Mouse (Mus musculus) forebrain, embryonic 16.5 days (tissue): ENCODE data around the gene Plekhb2. TPM values are rescaled to one million over a fixed set of nuclear protein-coding genes. Genes with fewer than 3 reads are reported as not detected.

Experiments used
- ATAC-seq: fragments of 200-750 bp; cut with Nextera tagmentation; 2 replicates; pipeline ENCODE4 v1.8.0; 2017; ENCODE audit warnings: mild to moderate bottlenecking, moderate library complexity
- H3K27ac ChIP-seq: fragments of 300-500 bp; sonication (generic); 2 replicates; pipeline ENCODE4 v1.5.1; 2014; ENCODE audit warnings: low read length, control low read depth
- H3K27me3 ChIP-seq: fragments of 300-500 bp; sonication (generic); replicated peaks from 2 replicates; pipeline ENCODE4 v1.6.1; 2014; ENCODE audit warnings: low read length; ENCODE audit not compliant: control insufficient read depth, insufficient read depth
- H3K36me3 ChIP-seq: fragments of 300-500 bp; sonication (generic); 2 replicates; pipeline ENCODE4 v1.6.1; 2014; ENCODE audit not compliant: control insufficient read depth, insufficient read depth
- H3K4me1 ChIP-seq: fragments of 300-500 bp; sonication (generic); replicated peaks from 2 replicates; pipeline ENCODE4 v1.6.1; 2014; ENCODE audit warnings: low read length; ENCODE audit not compliant: control insufficient read depth, insufficient read depth
- H3K4me2 ChIP-seq: fragments of 300-500 bp; sonication (generic); 2 replicates; pipeline ENCODE4 v1.6.1; 2014; ENCODE audit warnings: mild to moderate bottlenecking, low read length, control low read depth
- H3K4me3 ChIP-seq: fragments of 300-500 bp; sonication (generic); replicated peaks from 2 replicates; pipeline ENCODE4 v1.5.1; 2014; ENCODE audit warnings: mild to moderate bottlenecking, low read length, control low read depth
- H3K9ac ChIP-seq: fragments of 300-500 bp; sonication (generic); replicated peaks from 2 replicates; pipeline ENCODE4 v1.6.1; 2014; ENCODE audit warnings: low read depth, low read length, control low read depth
- H3K9me3 ChIP-seq: fragments of 300-500 bp; sonication (generic); 2 replicates; pipeline ENCODE4 v1.6.1; 2016; ENCODE audit warnings: low read length; ENCODE audit not compliant: control insufficient read depth
- WGBS: fragments of 180-500 bp; shearing (Covaris S2); extraction: QIAGEN DNeasy Blood & Tissue Kit; methylation state at CpG from one replicate; pipeline ENCODE4 v1.1.7; 2014; 5-methylcytosine and 5-hydroxymethylcytosine counted together
- polyA plus RNA-seq: library from polyadenylated mRNA; unstranded; fragments of >200 nt; fragmentation: Nextera tagmentation; extraction: Ambion mirVana; gene quantifications from 2 replicates; pipeline ENCODE4 v1.2.1, GENCODE M21; 2015

Plekhb2 gene
- polyA plus RNA-seq, 1 experiment from 2014 or later, result 73.9 TPM

GRCm38 (mm10) chr1:34869231-34869630 is 19.5 kb downstream of the Plekhb2 start:
- Histone ChIP-seq H3K4me1 (no peaks in the 10 kb centered on the region), H3K27ac (no peak overlapping the region), H3K4me2 (no peak overlapping the region), H3K4me3 (no peak overlapping the region), H3K9ac (no peak overlapping the region), H3K9me3 (no peaks in the 10 kb centered on the region), H3K36me3 (peaks cover 17% of the 10 kb centered on the region), H3K27me3 (no peaks in the 10 kb centered on the region)
- no peak for ATAC-seq
- 96% methylated on average over 16 of the region's 16 CpGs for WGBS

GRCm38 (mm10) chr1:34871170-34871569 is 21.4 kb downstream of the Plekhb2 start:
- no peaks in the 10 kb centered on the region for H3K27me3 ChIP-seq
- H3K4me2 ChIP-seq, result no peak overlapping the region
- no peak overlapping the region for H3K9ac ChIP-seq
- WGBS, result 96% methylated on average over 9 of the region's 9 CpGs
- no peaks in the 10 kb centered on the region for H3K4me1 ChIP-seq
- H3K27ac ChIP-seq, result no peak overlapping the region
- no peak overlapping the region for H3K4me3 ChIP-seq
- no peak for ATAC-seq
- peaks cover 20% of the 10 kb centered on the region for H3K36me3 ChIP-seq
- H3K9me3 ChIP-seq, result no peaks in the 10 kb centered on the region

- H3K4me3 ChIP-seq, result no peak overlapping the region
- H3K36me3 ChIP-seq, result peaks cover 24% of the 10 kb centered on the region
- WGBS, result 95% methylated on average over 5 of the region's 5 CpGs
- H3K27me3 ChIP-seq, result no peaks in the 10 kb centered on the region
- no peaks in the 10 kb centered on the region for H3K9me3 ChIP-seq
- H3K4me2 ChIP-seq, result no peak overlapping the region
- H3K9ac ChIP-seq, result no peak overlapping the region
- no peaks in the 10 kb centered on the region for H3K4me1 ChIP-seq
- no peak overlapping the region for H3K27ac ChIP-seq
- no peak for ATAC-seq
Measured at GRCm38 (mm10) chr1:34873551-34873950, 23.8 kb downstream of the Plekhb2 start.

- 87% methylated on average over 6 of the region's 6 CpGs for WGBS
- ATAC-seq, result no peak
- H3K36me3 ChIP-seq, result 0 out of 2 replicates have a peak, but pooled peaks cover 9% of the 10 kb centered on the region
- H3K9ac ChIP-seq, result no peak overlapping the region
- H3K27ac ChIP-seq, result no peak overlapping the region
- no peak overlapping the region for H3K4me3 ChIP-seq
- H3K27me3 ChIP-seq, result no peaks in the 10 kb centered on the region
- H3K4me1 ChIP-seq, result no peaks in the 10 kb centered on the region
- H3K9me3 ChIP-seq, result 0 out of 2 replicates have a peak, but pooled peaks cover 5% of the 10 kb centered on the region
- H3K4me2 ChIP-seq, result no peak overlapping the region
Measured at GRCm38 (mm10) chr1:34879611-34880010, 29.8 kb downstream of the Plekhb2 start.

- H3K4me1 ChIP-seq, result no peaks in the 10 kb centered on the region
- H3K4me3 ChIP-seq, result no peak overlapping the region
- no peak overlapping the region for H3K27ac ChIP-seq
- ATAC-seq, result no peak
- no peaks in the 10 kb centered on the region for H3K27me3 ChIP-seq
- H3K36me3 ChIP-seq, result 0 out of 2 replicates have a peak, but pooled peaks cover 2% of the 10 kb centered on the region
- H3K4me2 ChIP-seq, result no peak overlapping the region
- 0 out of 2 replicates have a peak, but pooled peaks cover 5% of the 10 kb centered on the region for H3K9me3 ChIP-seq
- no peak overlapping the region for H3K9ac ChIP-seq
Measured at GRCm38 (mm10) chr1:34883776-34884175, 34.0 kb downstream of the Plekhb2 start.

- Histone ChIP-seq H3K4me2 (no peak overlapping the region), H3K9me3 (no peaks in the 10 kb centered on the region), H3K9ac (no peak overlapping the region), H3K4me1 (no peaks in the 10 kb centered on the region), H3K27ac (no peak overlapping the region), H3K4me3 (no peak overlapping the region), H3K27me3 (no peaks in the 10 kb centered on the region), H3K36me3 (no peaks in the 10 kb centered on the region)
- 62% methylated on average over 14 of the region's 14 CpGs for WGBS
- peak; percentile 89 for ATAC-seq
Measured at GRCm38 (mm10) chr1:34891559-34892289, 41.9 kb downstream of the Plekhb2 start.

- no peaks in the 10 kb centered on the region for H3K9me3 ChIP-seq
- H3K27ac ChIP-seq, result no peak overlapping the region
- ATAC-seq, result no peak
- no peak overlapping the region for H3K4me3 ChIP-seq
- H3K27me3 ChIP-seq, result no peaks in the 10 kb centered on the region
- H3K4me2 ChIP-seq, result no peak overlapping the region
- H3K36me3 ChIP-seq, result no peaks in the 10 kb centered on the region
- 76% methylated on average over 3 of the region's 3 CpGs for WGBS
- H3K9ac ChIP-seq, result no peak overlapping the region
- no peaks in the 10 kb centered on the region for H3K4me1 ChIP-seq
Measured at GRCm38 (mm10) chr1:34892466-34892865, 42.7 kb downstream of the Plekhb2 start.

GRCm38 (mm10) chr1:34893331-34893730 is 43.6 kb downstream of the Plekhb2 start:
- no peak overlapping the region for H3K4me3 ChIP-seq
- no peaks in the 10 kb centered on the region for H3K4me1 ChIP-seq
- no peaks in the 10 kb centered on the region for H3K36me3 ChIP-seq
- ATAC-seq, result no peak
- H3K9ac ChIP-seq, result no peak overlapping the region
- 84% methylated on average over 4 of the region's 4 CpGs for WGBS
- H3K27ac ChIP-seq, result no peak overlapping the region
- H3K4me2 ChIP-seq, result no peak overlapping the region
- no peaks in the 10 kb centered on the region for H3K27me3 ChIP-seq
- H3K9me3 ChIP-seq, result no peaks in the 10 kb centered on the region

- H3K27ac ChIP-seq, result no peak overlapping the region
- H3K27me3 ChIP-seq, result no peaks in the 10 kb centered on the region
- H3K36me3 ChIP-seq, result no peaks in the 10 kb centered on the region
- H3K4me2 ChIP-seq, result no peak overlapping the region
- no peak overlapping the region for H3K4me3 ChIP-seq
- no peak for ATAC-seq
- 80% methylated on average over 6 of the region's 6 CpGs for WGBS
- H3K9me3 ChIP-seq, result no peaks in the 10 kb centered on the region
- H3K9ac ChIP-seq, result no peak overlapping the region
- H3K4me1 ChIP-seq, result no peaks in the 10 kb centered on the region
Measured at GRCm38 (mm10) chr1:34893831-34894230, 44.1 kb downstream of the Plekhb2 start.

- H3K4me2 ChIP-seq, result no peak overlapping the region
- no peak overlapping the region for H3K9ac ChIP-seq
- H3K36me3 ChIP-seq, result no peaks in the 10 kb centered on the region
- no peak for ATAC-seq
- no peaks in the 10 kb centered on the region for H3K9me3 ChIP-seq
- H3K4me3 ChIP-seq, result no peak overlapping the region
- H3K27me3 ChIP-seq, result no peaks in the 10 kb centered on the region
- no peak overlapping the region for H3K27ac ChIP-seq
- 90% methylated on average over 5 of the region's 5 CpGs for WGBS
- no peaks in the 10 kb centered on the region for H3K4me1 ChIP-seq
Measured at GRCm38 (mm10) chr1:34896102-34896501, 46.3 kb downstream of the Plekhb2 start.
